Mouse (Mus musculus) naive thymus-derived CD4-positive, alpha-beta T cell, adult 2 months (primary cell): ENCODE measurements around the gene Pip4k2a.

ENCODE experiments used
- DNase-seq: peaks from one replicate; pipeline ENCODE4 v3.0.0-alpha.2; 2011; ENCODE audit warnings: low read depth

The Pip4k2a gene

GRCm38 (mm10) chr2:18923806-18924595 is 73.9 kb downstream of the Pip4k2a start:
- no peak for DNase-seq

GRCm38 (mm10) chr2:18923098-18923649 is 74.8 kb downstream of the Pip4k2a start:
- no peak for DNase-seq

- no peak for DNase-seq
Measured at GRCm38 (mm10) chr2:18921570-18922180, 76.3 kb downstream of the Pip4k2a start.

- DNase-seq, result peak; percentile 85
Measured at GRCm38 (mm10) chr2:18920461-18920877, 77.5 kb downstream of the Pip4k2a start.

- peak; percentile 55 for DNase-seq
Measured at GRCm38 (mm10) chr2:18919797-18920354, 78.0 kb downstream of the Pip4k2a start.

- no peak for DNase-seq
Measured at GRCm38 (mm10) chr2:18917838-18918237, 80.1 kb downstream of the Pip4k2a start.

- no peak for DNase-seq
Measured at GRCm38 (mm10) chr2:18917380-18917750, 80.6 kb downstream of the Pip4k2a start.

GRCm38 (mm10) chr2:18916615-18917379 is 81.1 kb downstream of the Pip4k2a start:
- DNase-seq, result peak; percentile 70

GRCm38 (mm10) chr2:18916042-18916407 is 81.9 kb downstream of the Pip4k2a start:
- DNase-seq, result peak; percentile 49

GRCm38 (mm10) chr2:18915372-18916041 is 82.4 kb downstream of the Pip4k2a start:
- DNase-seq, result peak; percentile 49

GRCm38 (mm10) chr2:18914750-18915149 is 83.2 kb downstream of the Pip4k2a start:
- no peak for DNase-seq

GRCm38 (mm10) chr2:18913642-18914041 is 84.3 kb downstream of the Pip4k2a start:
- DNase-seq, result no peak

- DNase-seq, result no peak
Measured at GRCm38 (mm10) chr2:18911251-18911934, 86.5 kb downstream of the Pip4k2a start.

- peak; percentile 56 for DNase-seq
Measured at GRCm38 (mm10) chr2:18910209-18910608, 87.7 kb downstream of the Pip4k2a start.

GRCm38 (mm10) chr2:18909713-18910112 is 88.2 kb downstream of the Pip4k2a start:
- DNase-seq, result no peak

- DNase-seq, result no peak
Measured at GRCm38 (mm10) chr2:18907269-18907668, 90.7 kb downstream of the Pip4k2a start.

- DNase-seq, result no peak
Measured at GRCm38 (mm10) chr2:18906421-18907084, 91.4 kb downstream of the Pip4k2a start.

- no peak for DNase-seq
Measured at GRCm38 (mm10) chr2:18903301-18904068, 94.4 kb downstream of the Pip4k2a start.

- DNase-seq, result no peak
Measured at GRCm38 (mm10) chr2:18901133-18901532, 96.8 kb downstream of the Pip4k2a start.

- no peak for DNase-seq
Measured at GRCm38 (mm10) chr2:18900635-18901034, 97.3 kb downstream of the Pip4k2a start.
